Mouse (Mus musculus): ENCODE data around the gene Rpusd4.

Gene Rpusd4

DNA sequence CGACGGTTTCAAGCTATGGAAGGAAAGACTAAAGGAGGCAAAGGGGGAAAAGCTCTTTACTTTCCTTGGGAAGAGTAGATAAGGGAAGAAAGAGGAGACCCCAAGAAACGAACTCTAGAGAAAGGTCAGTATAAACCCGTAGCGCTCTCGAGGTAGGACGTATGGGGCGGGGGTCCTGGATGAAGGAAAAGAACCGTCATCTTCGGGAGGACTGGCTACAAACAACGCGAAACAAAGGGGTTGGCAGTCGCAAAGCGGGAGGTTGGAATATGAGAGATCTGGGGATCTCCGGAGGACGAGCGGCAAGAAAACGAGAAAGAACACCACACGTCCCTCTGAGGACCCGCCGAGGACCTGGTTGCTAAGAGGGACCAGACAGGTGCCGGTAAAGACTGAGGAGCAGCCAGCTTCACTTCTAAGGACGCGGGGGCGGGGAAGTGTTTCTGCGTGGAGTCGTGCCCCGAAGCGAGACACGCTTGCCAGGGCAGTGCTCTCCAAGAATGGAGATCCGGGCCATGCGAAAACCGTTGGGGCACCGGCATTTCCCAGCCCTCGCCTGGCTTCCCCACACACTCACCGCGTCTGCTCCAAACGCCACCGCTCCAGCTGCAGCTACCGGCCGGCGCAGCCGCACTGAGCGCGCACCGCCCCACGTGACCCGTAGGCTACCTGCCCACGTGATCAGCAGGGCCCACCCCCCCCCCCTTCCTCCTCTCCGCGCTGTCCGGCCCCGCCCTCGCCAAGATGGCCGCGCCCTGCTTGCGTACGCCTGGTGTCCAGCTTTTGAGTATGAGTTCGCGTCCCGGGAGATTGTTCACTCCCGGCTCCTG lies at the start of gene Rpusd4, which contains the start of gene Fam118b:
TSS of gene Rpusd4 (plus strand) at position 720 of the 830 bp plus-strand sequence.
TSS of gene Fam118b (minus strand) at position 660 of the 830 bp plus-strand sequence.
- peak; percentile 96 for DNase-seq (ENCODE audit: low spot score in 2 of 2)

DNA sequence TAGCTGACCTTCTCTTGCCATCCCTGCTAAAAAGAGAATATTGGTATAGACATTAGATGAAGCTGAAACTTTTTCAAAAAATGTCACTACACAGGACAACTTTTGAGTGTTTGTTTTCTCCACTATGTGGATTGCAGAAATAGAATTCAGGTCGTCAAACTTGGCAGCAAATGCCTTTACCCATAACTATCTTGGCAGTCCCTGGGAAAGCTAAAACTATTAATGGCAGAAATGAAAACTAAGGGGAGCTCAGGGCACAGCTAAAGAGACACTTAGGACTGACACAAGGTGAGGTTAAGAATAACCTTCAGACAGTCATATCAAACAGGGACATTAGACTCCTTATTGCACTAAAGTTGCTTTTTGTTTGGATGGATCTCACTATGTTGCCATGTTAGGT lies 49.7 kb upstream of the Rpusd4 start:
- no peak for DNase-seq (ENCODE audit: low spot score in 2 of 2)

DNA sequence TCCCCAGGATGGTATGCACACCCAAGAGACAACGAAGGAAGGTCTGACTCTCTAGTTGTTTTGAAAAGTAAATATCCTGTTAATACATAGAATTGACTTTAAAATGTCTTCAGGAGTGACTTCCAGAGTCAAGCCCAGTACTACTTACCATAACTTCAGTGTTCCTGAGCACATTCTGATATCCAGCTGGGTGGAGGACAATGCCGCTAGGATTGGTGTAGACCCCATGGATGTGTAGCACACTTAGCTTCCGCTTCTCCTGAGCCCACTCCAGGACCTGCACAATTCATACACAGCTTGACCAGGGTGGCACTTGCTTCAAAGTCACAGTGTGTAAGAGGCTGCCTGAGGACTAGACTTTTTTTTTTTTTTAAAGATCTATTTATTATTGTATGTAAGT lies 44.2 kb upstream of the Rpusd4 start:
- DNase-seq (ENCODE audit: low spot score in 2 of 2) = peak in 1 of 2 experiments; percentile 15

DNA sequence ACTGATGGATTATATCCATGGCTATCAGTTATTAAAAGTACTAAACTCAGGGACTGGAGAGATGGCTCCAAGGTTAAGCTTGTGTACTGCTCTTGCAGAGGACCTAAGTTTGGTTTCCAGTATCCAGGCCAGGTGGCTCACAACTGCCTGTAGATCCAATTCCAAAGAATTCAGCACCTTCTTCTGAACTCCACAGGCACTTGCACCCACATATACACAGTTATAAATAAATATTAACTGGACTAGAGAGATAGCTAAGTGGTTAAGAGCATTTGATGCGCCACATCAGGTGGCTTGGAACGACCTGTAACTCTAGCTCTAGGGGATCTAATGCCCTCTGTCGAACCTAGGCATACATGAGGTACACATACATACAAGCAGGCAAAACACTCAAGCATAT lies 39.0 kb upstream of the Rpusd4 start:
- DNase-seq (ENCODE audit: low spot score in 2 of 2) = no peak

DNA sequence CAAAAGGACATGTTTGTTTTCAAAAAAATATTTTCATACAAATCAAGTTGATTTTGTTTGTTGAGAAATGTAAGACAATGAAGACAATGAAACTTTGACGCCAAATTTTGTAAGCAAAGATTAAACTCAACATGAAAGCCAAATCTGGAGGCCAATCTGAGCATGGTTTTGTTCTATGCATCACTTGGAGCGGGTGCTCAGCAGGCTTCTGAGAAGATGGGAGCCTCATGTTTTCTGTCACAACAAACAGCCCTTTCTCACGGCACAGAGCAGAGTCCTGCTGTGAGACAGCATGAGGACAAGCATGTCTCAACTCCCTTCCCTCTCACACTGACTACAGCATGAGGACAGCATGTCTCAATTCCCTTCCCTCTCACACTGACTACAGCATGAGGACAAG lies 31.7 kb upstream of the Rpusd4 start:
- DNase-seq (ENCODE audit: low spot score in 2 of 2) = no peak

DNA sequence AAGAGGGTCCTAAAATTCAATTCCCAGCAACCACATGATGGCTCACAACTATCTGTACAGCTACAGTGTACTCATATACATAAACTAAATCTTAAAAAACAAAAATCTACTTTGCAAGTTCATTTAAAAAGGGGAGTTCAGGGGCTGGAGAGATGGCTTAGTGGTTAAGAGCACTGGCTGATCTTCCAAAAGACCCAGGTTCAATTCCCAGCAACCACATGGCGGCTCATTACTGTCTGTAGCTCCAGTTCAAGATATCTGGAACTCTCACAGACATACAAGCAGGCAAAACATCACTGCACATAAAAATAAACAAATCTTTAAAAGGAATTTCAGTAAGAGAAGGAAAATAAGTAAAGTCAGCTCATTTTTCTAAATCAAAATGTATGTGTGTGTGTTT lies 29.3 kb upstream of the Rpusd4 start:
- no peak for DNase-seq (ENCODE audit: low spot score in 2 of 2)

DNA sequence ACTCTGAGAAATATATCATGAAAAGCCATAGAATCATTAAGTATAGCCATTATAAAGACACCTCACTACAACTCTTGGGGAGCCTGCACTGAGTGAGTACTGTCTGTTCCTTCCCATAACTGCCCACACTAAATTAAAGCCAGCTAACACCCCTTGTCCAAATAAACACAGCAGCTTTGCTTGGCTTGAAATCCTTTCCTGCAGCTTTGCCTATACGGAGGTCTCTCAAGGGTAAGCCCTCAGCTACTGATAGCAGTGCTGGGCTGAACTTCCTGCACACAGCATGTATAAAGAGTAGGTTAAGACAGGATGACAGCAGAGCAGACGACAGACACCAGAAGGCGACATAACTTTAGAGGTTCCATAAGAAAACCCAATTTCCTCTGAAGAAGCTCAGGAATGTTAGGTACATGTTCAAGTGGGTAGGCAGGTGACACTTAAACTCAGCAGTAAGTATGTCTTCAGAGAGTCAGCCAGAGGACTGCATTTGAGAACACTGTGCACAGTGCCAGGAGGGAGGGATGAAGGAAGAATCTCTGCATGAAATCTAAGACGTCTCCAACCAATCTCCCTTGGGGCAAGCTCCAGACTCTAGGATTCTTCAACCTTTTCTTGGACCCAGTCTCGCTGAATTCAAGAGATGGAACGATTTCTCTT lies 28.6 kb upstream of the Rpusd4 start:
- no peak for DNase-seq (ENCODE audit: low spot score in 2 of 2)

DNA sequence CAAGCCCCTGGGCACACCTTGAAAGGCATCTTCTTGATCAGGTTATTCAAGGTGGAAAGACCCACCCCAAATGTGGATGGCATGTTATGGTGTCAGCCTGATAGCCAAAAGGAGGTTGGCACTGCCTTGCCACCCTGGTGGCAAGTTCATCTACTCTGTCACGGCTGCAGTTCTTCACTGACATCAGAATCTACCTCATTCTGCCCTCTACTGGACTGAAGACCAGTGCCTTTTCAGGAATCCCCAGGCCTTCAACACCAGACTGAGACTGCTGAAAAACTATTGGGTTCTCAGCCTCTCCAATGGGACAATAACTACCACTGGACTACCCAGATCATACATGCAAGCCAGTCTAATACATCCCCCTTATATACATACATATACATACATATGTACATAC lies 27.9 kb upstream of the Rpusd4 start:
- DNase-seq (ENCODE audit: low spot score in 2 of 2) = no peak

DNA sequence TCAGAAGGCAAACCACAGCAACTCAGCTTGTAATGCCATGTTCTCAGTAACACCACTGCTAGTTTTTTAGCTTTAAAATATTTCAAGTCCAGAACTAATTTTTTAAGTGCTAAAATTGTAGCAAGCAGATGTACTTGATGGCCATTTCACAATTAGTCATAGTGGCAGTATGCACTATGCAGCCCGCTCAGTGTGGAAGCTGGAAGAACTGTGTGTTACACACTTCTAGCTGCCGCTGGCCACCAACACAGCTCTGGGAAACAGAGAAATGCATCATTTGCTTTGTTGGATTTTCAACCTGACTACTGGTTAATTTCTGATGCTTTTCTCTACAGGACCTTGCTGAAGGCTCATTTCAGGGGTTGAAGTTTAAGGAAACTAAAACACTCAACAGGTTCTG lies 20.3 kb upstream of the Rpusd4 start:
- DNase-seq (ENCODE audit: low spot score in 2 of 2) = no peak

DNA sequence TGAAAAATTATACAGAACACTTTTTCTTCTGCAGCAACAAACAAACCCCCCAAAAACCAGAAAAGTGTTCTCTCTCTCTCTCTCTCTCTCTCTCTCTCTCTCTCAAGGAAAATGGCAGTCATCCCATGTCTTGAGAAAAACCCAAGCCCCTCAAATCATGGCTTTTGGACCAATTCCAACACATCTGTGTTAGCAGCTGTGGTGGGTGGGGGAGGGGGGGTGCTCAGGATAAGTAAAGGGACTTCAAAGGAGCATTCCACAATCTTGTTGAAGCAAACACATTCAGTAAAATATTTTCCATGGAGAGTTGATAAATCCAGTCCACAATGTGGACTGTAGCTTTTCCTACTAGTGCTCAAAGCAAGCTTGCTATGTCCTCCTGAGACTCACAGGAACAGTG lies 18.2 kb upstream of the Rpusd4 start:
- DNase-seq (ENCODE audit: low spot score in 2 of 2) = no peak

DNA sequence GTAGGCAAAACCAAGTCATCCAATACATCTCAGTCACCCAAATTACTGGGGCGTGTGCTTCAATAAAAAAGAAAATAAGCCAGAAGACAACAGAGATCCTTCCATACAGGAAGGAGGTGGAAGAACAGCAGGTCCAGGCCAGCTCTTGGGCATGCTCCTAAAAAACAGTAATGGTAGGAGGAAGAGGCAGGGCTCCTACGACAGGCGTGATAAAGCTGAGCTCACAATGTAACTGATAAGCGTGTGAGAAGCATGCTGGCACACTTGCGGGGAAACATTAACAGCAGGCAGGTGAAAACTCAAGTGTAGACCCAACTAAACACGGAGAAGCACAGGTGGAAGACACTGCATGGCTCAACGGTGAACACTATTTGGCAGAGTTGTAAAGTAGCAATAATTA lies 10.3 kb upstream of the Rpusd4 start:
- DNase-seq (ENCODE audit: low spot score in 2 of 2) = no peak

DNA sequence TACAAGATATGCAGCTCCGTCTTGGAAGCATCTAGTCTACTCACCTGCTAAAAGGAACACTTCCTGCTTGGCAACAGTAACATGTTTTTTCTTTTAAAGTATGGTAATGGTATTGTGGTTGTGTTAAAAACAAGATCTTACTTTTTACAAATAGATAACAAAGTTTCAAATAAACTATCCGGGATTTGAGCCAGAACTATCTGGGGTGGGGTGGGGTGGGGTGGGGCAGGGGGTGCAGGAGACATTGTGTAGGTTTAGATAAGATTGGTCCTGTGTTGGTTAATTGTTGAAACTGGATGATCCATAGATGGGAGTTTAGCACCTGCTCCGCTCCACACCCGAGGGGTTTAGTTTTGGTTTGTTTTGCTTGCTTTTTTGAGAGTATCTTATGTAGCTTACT lies 5.2 kb upstream of the Rpusd4 start:
- no peak for DNase-seq (ENCODE audit: low spot score in 2 of 2)

DNA sequence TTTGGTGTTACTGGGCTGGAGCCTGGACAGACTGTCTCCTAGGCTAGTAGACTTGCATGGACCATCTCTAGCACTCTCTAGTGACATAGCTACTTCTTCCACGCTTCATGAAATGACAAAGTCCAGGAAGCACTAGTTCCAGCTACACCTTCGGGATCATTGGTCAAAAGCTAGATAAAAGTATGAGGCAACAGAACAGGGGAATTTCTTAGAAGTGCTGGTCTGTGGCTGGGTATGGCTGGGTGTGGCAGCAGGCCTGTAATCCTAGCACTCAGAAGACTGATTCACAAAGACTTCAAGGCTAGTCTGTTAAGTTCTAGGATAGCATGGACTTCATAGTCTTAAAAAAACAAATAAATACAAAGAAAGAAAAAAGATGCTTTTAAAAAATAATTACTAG lies 4.2 kb upstream of the Rpusd4 start:
- no peak for DNase-seq (ENCODE audit: low spot score in 2 of 2)

DNA sequence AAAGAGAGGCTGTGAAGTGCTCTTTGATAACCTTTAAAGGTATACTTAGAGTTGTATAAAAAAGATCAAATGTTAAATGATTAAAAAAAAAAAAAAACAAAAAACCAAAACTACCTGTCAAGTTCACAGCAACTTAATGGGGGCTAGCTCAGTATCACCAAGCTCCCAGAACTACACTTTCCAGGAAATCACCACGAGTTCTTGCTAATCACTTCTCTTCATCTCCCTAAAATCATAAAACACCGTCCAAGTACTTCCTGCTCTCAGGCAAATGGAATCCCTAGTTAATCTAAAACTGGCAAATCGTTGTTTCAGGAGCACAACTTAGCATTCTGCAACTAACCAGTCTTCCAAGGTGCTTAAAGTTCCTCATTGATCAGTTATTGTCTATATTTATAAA lies 3.2 kb upstream of the Rpusd4 start:
- no peak for DNase-seq (ENCODE audit: low spot score in 2 of 2)

DNA sequence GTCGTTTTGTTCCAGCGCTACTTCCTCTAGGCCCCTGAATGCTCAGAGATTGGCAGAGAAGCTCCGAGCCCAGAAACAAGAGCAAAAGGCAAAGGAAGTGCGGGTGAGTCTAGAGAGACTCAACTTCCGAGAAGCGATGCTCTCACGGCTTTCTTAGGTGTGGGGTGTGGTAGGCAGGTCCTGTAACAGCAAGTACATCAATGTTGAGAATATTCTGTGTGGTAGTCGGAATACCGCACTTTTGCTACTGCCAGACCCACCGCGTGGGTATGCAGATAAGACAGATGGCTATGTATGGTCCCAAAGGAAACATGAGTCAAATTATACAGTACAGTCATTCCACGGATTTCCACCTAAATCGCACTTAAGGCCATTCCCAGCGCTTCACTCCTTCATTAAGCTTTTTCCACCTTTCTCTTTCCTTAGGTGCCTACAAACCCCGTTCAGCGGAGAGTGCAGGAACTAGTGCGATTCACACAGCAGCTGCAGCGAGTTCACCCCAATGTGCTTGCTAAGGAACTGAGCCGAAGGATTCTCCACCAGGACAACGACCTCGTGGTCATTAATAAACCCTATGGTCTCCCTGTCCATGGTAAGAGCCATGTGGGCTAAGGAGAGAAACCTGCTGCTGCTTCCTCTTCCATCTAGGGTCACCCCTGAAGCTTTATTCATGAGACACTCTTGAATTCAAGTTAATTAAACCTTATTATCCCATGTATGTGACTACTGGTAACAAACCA lies 481 bp downstream of the Rpusd4 start:
- no peak for DNase-seq (ENCODE audit: low spot score in 2 of 2)

DNA sequence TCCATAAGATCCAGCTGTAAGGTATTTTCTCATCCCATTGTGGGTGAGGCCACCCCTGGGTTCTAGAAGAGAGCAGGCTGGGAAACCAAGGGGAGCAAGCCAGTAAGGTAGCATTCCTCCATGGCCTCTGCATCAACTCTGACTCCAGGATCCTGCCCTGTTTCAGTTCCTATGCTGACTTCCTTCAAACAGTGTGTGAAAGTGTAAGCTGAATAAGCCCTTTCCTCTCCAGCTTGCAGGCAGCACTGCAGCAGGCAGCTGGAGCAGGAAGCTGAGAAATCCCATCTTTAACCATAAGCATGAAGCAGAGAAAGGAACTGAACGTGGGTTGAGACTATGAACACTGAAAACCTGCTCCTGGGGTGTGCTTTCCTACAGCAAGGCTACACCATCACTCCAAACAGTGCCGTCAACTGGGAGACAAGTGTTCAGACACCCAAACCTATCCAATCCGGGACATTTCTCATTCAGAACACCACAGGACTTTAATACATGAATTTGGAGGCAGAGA lies 10.2 kb downstream of the Rpusd4 start:
- no peak for DNase-seq (ENCODE audit: low spot score in 2 of 2)

DNA sequence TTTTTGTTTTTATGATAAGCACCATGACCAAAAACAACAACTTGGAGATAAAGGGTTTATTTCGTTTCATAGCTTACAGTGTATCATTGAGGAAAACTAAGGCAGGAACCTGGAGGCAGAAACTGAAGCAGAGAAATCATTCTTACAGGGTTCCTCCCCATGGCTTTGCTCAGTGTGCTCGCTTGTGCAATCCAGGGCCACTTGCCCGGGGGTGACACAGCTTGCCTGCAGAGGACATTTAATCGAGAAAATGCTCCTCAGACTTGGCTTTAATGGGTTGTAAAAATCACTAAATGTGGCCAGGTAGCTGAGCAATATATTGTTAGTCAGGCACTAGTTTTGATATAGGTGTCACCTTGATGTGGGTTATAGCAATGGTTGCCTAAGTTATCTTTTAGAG lies 10.8 kb downstream of the Rpusd4 start:
- no peak for DNase-seq (ENCODE audit: low spot score in 2 of 2)

DNA sequence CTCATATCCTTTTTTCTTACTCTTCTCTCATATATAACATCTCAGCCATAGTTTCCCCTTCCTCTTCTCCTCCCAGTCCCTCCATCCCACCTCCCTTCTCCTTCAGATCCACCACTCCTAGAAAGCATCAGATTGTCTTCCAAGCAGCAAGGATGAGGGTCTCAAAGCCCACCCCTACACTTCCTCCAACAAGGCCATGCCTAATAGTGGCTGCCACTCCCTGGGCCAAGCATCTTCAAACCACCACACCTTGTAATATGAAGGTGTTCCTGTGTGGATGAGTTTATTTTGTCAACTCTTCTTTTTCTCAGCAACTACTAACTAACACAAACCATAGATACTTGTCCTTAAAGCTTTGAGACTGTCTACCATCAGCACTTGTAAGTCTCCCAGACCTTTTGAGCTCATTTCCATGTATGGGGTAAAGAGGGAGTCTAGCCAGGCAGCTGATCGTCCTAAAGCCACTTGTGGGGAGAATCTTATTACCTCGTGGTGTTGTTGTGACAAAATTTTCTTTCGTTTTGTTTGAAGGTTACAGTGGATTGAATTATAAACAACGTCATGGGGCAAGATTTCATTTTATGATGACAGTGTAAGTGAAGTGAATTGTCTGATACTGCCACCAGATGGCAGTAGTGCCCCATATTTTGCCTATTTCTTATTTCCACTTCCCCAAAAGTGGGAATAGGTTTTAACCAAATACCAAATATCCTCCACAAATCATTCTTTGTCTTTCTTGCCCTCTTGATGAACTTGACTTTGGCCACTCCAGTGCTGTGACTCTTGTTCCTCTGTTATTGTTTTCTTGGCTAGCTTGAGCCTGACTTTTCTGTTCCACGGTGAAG lies 14.6 kb downstream of the Rpusd4 start:
- DNase-seq (ENCODE audit: low spot score in 2 of 2) = peak in 1 of 2 experiments; percentile 74

DNA sequence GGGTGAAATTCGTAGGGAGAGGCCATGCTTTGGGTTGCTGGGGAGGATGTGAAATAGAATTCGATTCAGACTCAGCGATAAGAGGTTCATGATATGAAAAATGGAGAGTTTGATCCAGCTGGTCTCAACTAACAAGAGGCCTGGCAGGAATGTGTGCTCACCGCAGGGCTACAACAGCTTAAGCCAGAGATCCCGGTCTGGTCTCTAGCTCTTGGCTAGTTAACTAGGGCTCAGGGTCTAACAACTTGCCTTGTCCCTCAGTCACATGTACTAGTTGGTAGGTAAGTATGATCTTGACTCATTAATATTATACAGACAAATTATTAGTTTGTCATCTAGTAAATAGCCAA lies 15.2 kb downstream of the Rpusd4 start:
- no peak for DNase-seq (ENCODE audit: low spot score in 2 of 2)

DNA sequence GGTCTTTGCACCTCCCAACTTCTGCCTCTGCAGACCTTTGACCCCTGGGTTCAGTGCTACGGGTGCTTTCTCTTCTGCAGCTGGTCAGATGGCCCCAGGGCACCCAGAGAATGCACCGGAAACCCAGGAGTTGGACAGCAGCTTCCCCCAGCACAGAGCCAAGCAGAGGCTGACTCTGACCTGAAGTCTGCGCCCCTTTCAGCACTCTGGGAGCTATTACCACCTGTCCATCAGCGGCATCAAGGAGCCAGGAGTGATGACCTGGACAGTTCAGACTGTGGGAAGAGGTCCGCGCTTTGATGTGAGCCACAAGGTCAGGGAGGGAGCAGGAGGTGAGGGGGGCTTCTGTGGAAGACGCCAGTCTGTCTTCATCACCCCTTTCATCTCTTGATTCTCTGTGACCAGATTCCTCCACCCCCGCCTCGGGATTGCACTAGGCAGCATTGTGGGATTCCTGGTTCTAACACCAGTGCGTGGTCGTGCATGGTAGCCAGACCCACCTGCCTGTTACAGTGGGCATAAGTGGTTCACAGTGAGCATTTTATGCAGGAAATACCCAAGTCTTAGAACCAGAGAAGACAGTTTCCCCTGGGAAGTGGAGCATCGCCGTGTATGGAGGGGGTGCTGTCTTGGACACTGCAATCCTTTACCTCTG lies 15.9 kb downstream of the Rpusd4 start:
- DNase-seq (ENCODE audit: low spot score in 2 of 2) = no peak

DNA sequence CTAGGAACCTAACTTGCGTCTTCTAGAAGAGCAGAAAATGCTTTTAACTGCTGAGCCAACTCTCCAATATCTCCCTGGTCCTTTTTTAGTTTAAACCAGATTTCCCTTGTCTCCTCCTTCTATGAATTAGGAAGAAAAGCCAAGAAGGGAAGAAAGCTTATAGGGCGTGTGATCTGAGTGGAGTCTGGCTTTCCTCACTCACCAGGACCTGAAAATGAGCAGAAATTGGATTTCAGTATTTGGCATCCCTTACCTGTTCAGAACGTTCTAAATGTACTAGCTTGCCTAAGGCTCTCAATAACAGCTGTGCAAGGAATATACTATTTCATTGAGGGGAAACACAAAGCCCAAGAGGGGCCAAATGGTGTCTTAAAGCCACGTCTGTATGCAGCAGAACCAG lies 16.7 kb downstream of the Rpusd4 start:
- no peak for DNase-seq (ENCODE audit: low spot score in 2 of 2)

All from right cerebral cortex, postnatal 10 days (tissue).